Mouse (Mus musculus) layer of hippocampus, adult 8-10 months (tissue): ENCODE measurements at regions not wholly inside any gene's neighbourhood (a gene's known extent, or its start where the extent isn't known, plus 50 kb on each side); places are given as distances from the start of the nearest gene placed in this dataset.

ENCODE experiments used
- DNase-seq, 2 experiments: peaks; one replicate each; pipeline ENCODE4 v3.0.0; 2022; ENCODE audit warnings: low spot score in 2 of 2

DNA sequence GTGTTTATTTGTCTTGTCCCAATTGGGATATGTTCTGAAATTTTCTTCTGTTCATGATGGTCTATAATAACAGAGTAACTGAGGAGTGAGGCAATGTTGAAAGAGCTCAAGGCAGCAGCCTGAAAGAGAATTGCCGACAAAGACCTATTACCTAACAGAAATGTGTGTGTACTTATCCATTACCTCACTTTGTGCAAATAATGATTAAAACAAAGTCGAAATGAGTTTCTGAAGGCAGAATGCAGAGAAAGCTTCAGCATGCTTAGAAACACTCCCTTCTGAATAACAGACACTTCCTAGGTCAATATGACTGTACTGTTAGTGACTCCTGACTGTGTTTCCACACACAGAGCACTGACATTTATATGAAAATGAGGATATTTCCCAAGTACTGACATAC, 63.0 kb downstream of the Kbtbd8 start:
- no peak for DNase-seq

DNA sequence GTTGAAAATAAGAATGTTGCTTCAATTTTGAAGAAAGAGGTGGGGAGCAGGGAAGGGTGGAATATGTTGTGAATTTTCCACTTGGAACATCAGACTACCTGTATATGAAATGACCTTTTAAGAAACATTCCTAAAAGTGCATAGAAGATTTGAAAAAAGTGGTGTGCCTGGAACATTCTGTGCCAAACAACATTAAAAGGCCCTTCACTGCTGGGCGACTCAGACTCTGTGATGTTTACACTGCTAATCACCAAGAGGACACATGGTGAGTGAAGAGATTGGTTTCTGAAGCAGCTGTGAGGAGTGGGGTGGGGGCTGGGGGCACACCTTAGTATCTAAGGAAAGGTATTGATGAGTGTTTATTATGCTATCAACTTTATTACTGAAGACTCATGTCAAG, 65.2 kb downstream of the Kbtbd8 start:
- no peak for DNase-seq

DNA sequence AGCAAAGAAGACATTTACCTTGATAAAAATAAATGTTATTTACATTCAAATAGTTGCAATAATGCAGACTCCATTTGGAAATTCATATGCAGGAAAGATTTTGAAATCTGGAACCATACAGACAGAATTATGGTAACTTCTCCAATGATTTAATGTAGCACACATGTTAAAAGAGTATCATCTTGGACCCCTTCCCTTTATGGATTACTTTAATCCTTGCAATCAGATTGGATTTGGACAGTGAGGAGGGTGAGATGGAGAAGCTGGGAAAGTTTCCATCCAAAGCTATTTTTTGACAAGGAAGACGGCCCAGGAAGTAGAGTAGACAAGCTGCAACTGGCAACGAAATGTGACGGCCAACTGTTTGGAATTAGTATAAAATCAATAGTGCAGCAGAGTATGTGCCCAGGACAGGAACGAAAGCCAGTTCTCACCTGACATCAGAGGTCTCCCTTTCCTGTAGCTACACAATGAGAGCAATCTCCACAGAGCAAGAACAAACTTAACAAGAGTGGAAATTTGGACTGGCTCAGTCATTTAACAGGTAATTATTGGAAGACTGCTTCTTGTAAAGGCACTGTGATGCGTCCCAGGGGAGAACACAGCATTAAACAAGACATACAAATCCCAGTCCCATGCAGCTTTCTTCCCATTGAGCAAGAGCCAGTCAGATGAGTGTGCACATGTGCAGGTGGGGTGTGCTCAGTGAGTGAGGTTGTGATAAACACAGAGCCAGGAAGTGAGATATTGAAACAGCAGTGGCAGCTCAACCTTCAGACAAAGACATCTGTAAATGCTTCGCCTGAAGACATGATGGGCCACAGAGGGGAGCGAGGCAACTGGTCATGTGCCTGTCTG, 68.3 kb downstream of the Kbtbd8 start:
- DNase-seq = no peak

GRCm38 (mm10) chr6:95196631-95197030, 79.6 kb downstream of the Kbtbd8 start:
- DNase-seq = no peak

- DNase-seq = peak; percentile 61 to 62
Measured at GRCm38 (mm10) chr6:95198611-95199010, 81.6 kb downstream of the Kbtbd8 start.

DNA sequence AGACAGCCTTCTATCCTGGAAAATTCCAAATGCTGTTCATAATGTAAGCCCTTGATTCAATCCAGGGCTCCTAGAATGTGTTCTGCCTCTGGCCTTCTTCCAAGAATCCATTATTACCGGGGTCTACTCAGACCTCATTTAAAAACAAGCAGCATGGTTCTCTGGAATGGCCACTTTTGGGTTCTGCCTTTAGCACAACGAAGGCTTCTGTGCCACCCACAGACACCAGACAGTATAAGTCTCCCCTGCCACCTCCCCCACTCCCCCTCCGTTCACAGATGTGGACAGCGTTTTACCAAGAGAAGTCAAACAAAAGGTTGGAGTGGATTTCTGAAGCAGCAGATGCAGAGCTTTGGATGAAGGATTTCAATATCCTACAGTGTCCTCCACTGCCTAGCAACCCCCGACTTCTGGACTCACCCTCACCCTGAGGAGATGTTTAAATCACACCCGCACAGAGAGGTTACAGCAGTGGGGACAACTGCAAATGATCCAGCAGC, 85.3 kb downstream of the Kbtbd8 start:
- no peak for DNase-seq

- DNase-seq = no peak
Measured at GRCm38 (mm10) chr6:95202978-95203377, 85.9 kb downstream of the Kbtbd8 start.

DNA sequence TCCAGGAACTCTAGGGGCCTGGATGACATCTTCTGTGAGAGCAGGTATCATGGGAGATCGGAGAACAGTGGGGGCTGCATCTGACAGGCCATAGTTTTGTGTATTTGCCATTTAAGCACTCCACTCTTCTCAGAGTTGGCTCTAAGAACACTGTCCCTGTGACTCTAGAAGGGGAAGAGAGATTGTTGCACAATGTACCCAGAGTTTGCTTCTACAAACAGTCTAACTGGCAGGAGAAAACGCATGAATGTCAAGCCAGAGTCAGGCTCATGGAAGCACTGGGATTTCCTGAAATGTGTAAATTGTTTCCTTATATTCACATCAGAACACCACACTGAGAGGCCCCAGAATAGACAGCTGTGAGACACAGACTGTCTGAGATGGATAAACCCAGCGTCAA, 87.2 kb downstream of the Kbtbd8 start:
- DNase-seq = no peak

DNA sequence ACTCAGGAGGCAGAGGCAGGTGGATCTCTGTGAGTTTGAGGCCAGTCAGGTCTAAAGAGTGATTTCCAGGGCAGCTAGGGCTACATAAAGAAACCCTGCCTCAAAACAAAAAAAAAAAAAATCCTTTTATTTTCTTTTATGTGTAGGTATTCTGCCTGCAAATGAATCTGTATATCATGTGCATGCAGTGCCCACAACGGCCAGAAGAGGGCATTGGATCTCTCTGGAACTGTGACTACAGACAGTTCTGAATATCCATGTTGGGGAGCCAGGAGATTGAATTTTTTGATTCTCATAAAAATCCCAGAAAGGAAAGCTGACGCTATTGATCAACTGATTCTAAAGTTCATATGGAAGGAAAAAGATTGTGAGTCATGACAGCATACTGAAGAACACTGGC, 90.0 kb downstream of the Kbtbd8 start:
- peak in 1 of 2 experiments; percentile 63 for DNase-seq

DNA sequence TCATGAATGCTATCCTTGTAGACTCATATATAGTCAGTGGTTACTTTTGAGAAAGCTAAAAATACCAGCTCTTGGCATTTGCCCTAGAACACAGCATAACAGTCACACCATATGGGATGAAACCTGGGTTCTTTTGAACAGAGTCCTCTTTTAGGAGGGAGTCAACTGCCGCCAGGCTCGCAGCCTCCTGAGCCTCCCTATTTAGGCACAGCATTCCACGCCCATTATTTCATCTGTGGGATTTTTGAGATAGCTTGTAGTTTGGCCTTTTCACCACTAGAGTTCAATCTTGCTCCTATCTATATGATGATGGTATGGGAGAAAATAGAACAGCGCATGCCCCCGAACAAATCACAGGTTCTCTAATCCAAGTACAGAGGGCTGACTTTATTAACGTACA, 100.4 kb downstream of the Kbtbd8 start:
- DNase-seq = peak; percentile 47 to 51

DNA sequence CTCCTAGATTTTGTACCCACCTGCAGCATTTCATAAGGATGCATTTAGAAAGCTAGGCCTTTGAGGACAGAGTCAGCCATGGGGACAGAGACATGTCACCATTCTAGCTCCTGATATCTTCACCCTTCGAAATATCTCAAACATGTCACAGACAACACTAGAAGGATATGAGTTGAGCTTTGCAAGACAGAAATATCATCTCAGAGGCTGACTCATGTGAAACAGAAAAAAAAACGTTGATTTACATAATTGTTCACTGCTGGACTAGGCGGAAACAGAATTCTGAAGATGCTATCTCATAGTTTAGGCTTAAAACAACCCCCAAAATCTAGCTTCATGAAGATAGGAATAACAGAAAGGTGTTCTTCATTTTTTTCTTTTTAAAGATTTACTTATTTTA, 101.8 kb downstream of the Kbtbd8 start:
- no peak for DNase-seq

GRCm38 (mm10) chr6:95223537-95223936, 98.4 kb upstream of the Gm10234 start:
- DNase-seq = peak; percentile 66 to 83

- no peak for DNase-seq
Measured at GRCm38 (mm10) chr6:95229885-95230284, 92.0 kb upstream of the Gm10234 start.

GRCm38 (mm10) chr6:95234712-95235111, 87.2 kb upstream of the Gm10234 start:
- DNase-seq = no peak

GRCm38 (mm10) chr6:95243657-95244056, 78.3 kb upstream of the Gm10234 start:
- DNase-seq = no peak

- DNase-seq = no peak
Measured at GRCm38 (mm10) chr6:95244911-95245310, 77.0 kb upstream of the Gm10234 start.

- no peak for DNase-seq
Measured at GRCm38 (mm10) chr6:95256303-95256702, 65.6 kb upstream of the Gm10234 start.

GRCm38 (mm10) chr6:95261001-95261400, 60.9 kb upstream of the Gm10234 start:
- no peak for DNase-seq

DNA sequence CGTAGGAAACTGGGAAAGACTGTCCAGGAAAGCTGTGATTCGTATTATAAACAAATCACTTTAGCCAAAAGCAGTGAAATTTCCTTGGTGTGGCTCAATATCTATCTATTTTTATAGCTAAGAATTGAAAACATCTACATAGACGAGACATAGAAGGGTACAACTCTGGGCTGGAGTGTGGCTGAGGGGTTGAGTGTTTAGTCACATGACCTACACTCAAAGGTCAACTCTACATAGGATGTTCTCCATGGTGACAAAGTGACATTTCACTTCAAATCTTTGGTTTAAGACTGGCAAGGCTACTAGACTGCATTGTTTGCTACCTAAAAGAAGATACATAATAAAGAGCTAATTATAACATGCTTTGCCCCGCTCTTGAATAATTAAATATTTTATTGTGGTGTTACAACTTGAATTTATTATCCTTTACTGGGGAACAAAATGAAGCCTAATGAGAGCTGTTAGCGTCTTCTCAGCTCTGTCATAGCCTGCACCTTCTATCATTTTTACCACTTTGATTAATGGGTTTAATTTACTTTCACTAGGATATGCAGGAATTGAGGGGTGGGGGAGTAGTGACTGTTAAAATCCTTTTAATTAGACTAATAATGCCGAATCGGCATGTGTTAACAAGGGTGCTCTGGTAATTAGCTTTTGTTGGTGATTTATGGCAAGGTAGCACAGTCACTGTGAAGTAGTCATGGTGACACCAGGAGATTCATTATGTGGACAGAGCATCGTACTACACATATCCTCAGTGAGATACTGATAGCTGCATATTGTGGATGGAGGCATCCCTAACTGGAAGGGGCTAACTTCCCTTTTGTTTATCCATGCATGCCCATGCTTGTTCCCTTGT, 57.7 kb upstream of the Gm10234 start:
- no peak for DNase-seq

GRCm38 (mm10) chr6:95269524-95269923, 52.4 kb upstream of the Gm10234 start:
- no peak for DNase-seq
